Comparison of ENCODE assay signal across 10 mouse cellular contexts in genomic region chr10:125538316-125538715, GRCm38 (mm10).
DNase-seq lines count a peak whose midpoint lies in the region; ATAC-seq and TF ChIP-seq lines count a peak whose summit lies in the region.
"Had no signal": no experiment of that assay in that cellular context is flagged by ENCODE, and none has a peak within 500 bp of the region (broad histone marks: within the 10 kb centered on the region; RNA-seq: fewer than 3 reads in every experiment).

No protein-coding gene starts in this region.

- no peak for DNase-seq in gastrocnemius, adult 2 months
- no peak for DNase-seq in gastrocnemius, postnatal 25 days
- no peak for DNase-seq in midbrain, embryonic 10.5 days (ENCODE audit: low spot score)
- DNase-seq in embryo, embryonic 10 days (ENCODE audit: low spot score), result peak; percentile 78
- DNase-seq in left cerebral cortex, postnatal 14 days (ENCODE audit: low spot score in 2 of 2), result peak; percentile 9 to 20
- no peak for DNase-seq in spleen, adult 18-20 months
- DNase-seq in ovary, adult 18-20 months (ENCODE audit: low spot score), result no peak

- intact Hi-C loops in gastrocnemius, adult 2 months (cut with DNase I), result no loop called here
- intact Hi-C loops in left cerebral cortex, postnatal 14 days (cut with DNase I), result no loop called here

- no peaks in the 10 kb centered on the region for H3K4me1 ChIP-seq in midbrain, embryonic 13.5 days (replicated peaks)
- H3K4me1 ChIP-seq in midbrain, embryonic 10.5 days, result no peaks in the 10 kb centered on the region
- H3K4me1 ChIP-seq: heart, embryonic 13.5 days had no signal

- no peak overlapping the region for H3K9ac ChIP-seq in midbrain, embryonic 13.5 days (replicated peaks)
- H3K9ac ChIP-seq: heart, embryonic 13.5 days had no signal

- no peaks in the 10 kb centered on the region for H3K36me3 ChIP-seq in midbrain, embryonic 13.5 days
- no peaks in the 10 kb centered on the region for H3K36me3 ChIP-seq in midbrain, embryonic 10.5 days
- H3K36me3 ChIP-seq: G1E; heart, embryonic 13.5 days had no signal

- no peak overlapping the region for H3K27ac ChIP-seq in gastrocnemius, adult 2 months
- no peak overlapping the region for H3K27ac ChIP-seq in midbrain, embryonic 13.5 days
- H3K27ac ChIP-seq in midbrain, embryonic 10.5 days (replicated peaks), result no peak overlapping the region
- H3K27ac ChIP-seq: heart, embryonic 13.5 days had no signal

- H3K4me3 ChIP-seq in gastrocnemius, adult 2 months, result no peak overlapping the region
- H3K4me3 ChIP-seq in midbrain, embryonic 13.5 days (replicated peaks), result no peak overlapping the region
- H3K4me3 ChIP-seq in midbrain, embryonic 10.5 days, result no peak overlapping the region
- H3K4me3 ChIP-seq: heart, embryonic 13.5 days had no signal

- ATAC-seq in midbrain, embryonic 13.5 days, result 0 out of 2 replicates have a peak, but pooled peaks have one; percentile 56

- peak; percentile 61 for TF ChIP-seq CTCF in gastrocnemius, adult 2 months (IDR thresholded peaks at IDR 0.05)

- no peaks in the 10 kb centered on the region for H3K27me3 ChIP-seq in midbrain, embryonic 13.5 days
- H3K27me3 ChIP-seq in midbrain, embryonic 10.5 days (ENCODE audit: low read depth, poor library complexity, severe bottlenecking), result no peaks in the 10 kb centered on the region
- H3K27me3 ChIP-seq: heart, embryonic 13.5 days had no signal

- H3K4me2 ChIP-seq in midbrain, embryonic 13.5 days (replicated peaks), result no peak overlapping the region
- H3K4me2 ChIP-seq: heart, embryonic 13.5 days had no signal

- no peaks in the 10 kb centered on the region for H3K9me3 ChIP-seq in midbrain, embryonic 13.5 days
- H3K9me3 ChIP-seq in midbrain, embryonic 10.5 days (replicated peaks), result no peaks in the 10 kb centered on the region
- H3K9me3 ChIP-seq: heart, embryonic 13.5 days had no signal

- 41% methylated on average over 1 of the region's 1 CpGs for WGBS in midbrain, embryonic 13.5 days
- 56% methylated on average over 1 of the region's 1 CpGs for WGBS in midbrain, embryonic 10.5 days

Comparison
In these comparisons a context has a peak if more than half of its experiments do, and no peak if none do; other contexts are left out.
1. DNase-seq: peak in embryo, embryonic 10 days (single experiment) and left cerebral cortex, postnatal 14 days (2 of 2); none in gastrocnemius, adult 2 months (single experiment), gastrocnemius, postnatal 25 days (single experiment), midbrain, embryonic 10.5 days (single experiment), spleen, adult 18-20 months (0 of 2) and ovary, adult 18-20 months (single experiment).